Mouse (Mus musculus): ENCODE measurements around the gene Plin1. TPM values are rescaled to one million over a fixed set of nuclear protein-coding genes. Genes with fewer than 3 reads are reported as not detected.

The Plin1 gene
- polyA plus RNA-seq, 1 experiment = not detected

DNA sequence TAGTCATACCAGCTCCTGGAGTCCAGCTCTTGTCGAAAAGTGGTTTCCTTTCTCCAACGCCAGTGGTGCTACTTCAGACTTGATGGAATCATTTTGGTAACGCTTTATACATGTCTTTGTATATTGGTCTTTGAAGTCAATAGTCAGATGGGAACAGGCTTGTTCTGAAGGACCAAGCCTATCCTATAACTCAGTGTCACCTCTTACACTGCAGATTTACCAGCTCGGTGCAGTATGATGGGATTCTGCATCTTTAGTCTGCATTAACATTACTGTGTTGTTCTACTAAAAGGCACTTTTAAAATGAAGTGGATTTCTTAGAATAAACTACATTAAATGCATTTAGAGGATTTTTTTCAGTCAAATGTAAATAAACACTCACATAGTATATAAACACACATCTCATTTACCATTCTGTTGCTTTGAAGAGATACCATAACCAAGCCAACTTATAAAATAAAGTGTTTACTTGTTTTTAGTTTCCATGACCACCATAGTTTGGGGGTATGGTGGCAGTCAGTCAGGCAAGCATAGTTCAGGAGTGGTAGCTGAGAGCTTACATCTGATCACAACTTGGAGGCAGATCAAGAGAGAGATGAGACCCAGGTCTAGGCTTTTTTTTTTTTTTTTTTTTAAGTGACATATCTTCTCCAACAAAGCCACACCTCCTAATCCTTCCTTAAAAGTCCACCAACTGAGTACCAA lies 61.7 kb downstream of the Plin1 start:
- Histone ChIP-seq H3K4me3 (replicated peaks) (no peak overlapping the region), H3K4me1 (no peaks in the 10 kb centered on the region), H3K36me3 (replicated peaks; ENCODE audit: low read length) (peaks cover 88% of the 10 kb centered on the region), H3K9me3 (no peaks in the 10 kb centered on the region), H3K27me3 (replicated peaks) (no peaks in the 10 kb centered on the region)
- no peak for TF ChIP-seq FLI1 (IDR thresholded peaks at IDR 0.05; ENCODE audit: low read length)

Other genes with a start within 250 kb of the Plin1 start
- gene Rhcg, start 115.2 kb downstream of the Plin1 start, polyA plus RNA-seq (2012; ENCODE audit: insufficient read depth, low replicate concordance) = not detected in 2 replicates
- 1.9 and 4.4 TPM in 2 replicates for gene Ticrr, start 72.7 kb downstream of the Plin1 start, polyA plus RNA-seq (2012; ENCODE audit: insufficient read depth, low replicate concordance)
- 1.4 TPM in 1 of 2 replicates, not detected in the other for gene Kif7, start 17.2 kb downstream of the Plin1 start, polyA plus RNA-seq (2012; ENCODE audit: insufficient read depth, low replicate concordance)
- gene Pex11a, start 10.2 kb upstream of the Plin1 start, polyA plus RNA-seq (2012; ENCODE audit: insufficient read depth, low replicate concordance) = 0.81 TPM in 1 of 2 replicates, not detected in the other
- not detected in 2 replicates for gene Wdr93, start 10.3 kb upstream of the Plin1 start, polyA plus RNA-seq (2012; ENCODE audit: insufficient read depth, low replicate concordance)
- not detected in 2 replicates for gene Mesp1, start 60.9 kb upstream of the Plin1 start, polyA plus RNA-seq (2012; ENCODE audit: insufficient read depth, low replicate concordance)
- not detected in 2 replicates for gene Mesp2, start 77.8 kb upstream of the Plin1 start, polyA plus RNA-seq (2012; ENCODE audit: insufficient read depth, low replicate concordance)
- 3.1 and 11.4 TPM in 2 replicates for gene Anpep, start 128.2 kb upstream of the Plin1 start, polyA plus RNA-seq (2012; ENCODE audit: insufficient read depth, low replicate concordance)
- 5.0 and 7.9 TPM in 2 replicates for gene Ap3s2, start 187.7 kb upstream of the Plin1 start, polyA plus RNA-seq (2012; ENCODE audit: insufficient read depth, low replicate concordance)
- gene Arpin, start 202.5 kb upstream of the Plin1 start, polyA plus RNA-seq (2012; ENCODE audit: insufficient read depth, low replicate concordance) = 0.74 and 1.5 TPM in 2 replicates

All from megakaryocyte, embryonic 14.5 days (primary cell).